ENCODE assay signal across 12 mouse cellular contexts in genomic region chrX:36884719-36885118, GRCm38 (mm10). TPM values are rescaled to one million over a fixed set of nuclear protein-coding genes. Genes with fewer than 3 reads are reported as not detected.
DNase-seq lines count a peak whose midpoint lies in the region; ATAC-seq lines count a peak whose summit lies in the region.
"Had no signal": no experiment of that assay in that cellular context is flagged by ENCODE, and none has a peak within 500 bp of the region (broad histone marks: within the 10 kb centered on the region; RNA-seq: fewer than 3 reads in every experiment).

No protein-coding gene starts in this region.

- no peak for ATAC-seq in cerebellum, adult (ENCODE audit: insufficient number of reproducible peaks, low FRiP score, low TSS enrichment)
- ATAC-seq in limb, embryonic 11.5 days (ENCODE audit: insufficient number of reproducible peaks, low FRiP score, low TSS enrichment, low read depth): no peak
- peak; percentile 57; the same call in 1 of the 2 replicates for ATAC-seq in erythroid progenitor cell, adult 5-6 weeks (replicated peaks; ENCODE audit: low FRiP score, poor library complexity, severe bottlenecking)
- ATAC-seq in activated CD4-positive, CD25-positive, alpha-beta regulatory T cell, adult 4 months: no peak
- ATAC-seq: forebrain, embryonic 14.5 days; midbrain, embryonic 13.5 days had no signal

- H3K36me3 ChIP-seq in limb, embryonic 11.5 days (ENCODE audit: control insufficient read depth, insufficient read depth, low read length): no peaks in the 10 kb centered on the region; the same call in 1 of the 2 replicates
- peaks cover 42% of the 10 kb centered on the region for H3K36me3 ChIP-seq in limb, embryonic 10.5 days

- 93% methylated on average over 1 of the region's 1 CpGs for WGBS in limb, embryonic 11.5 days
- 93% methylated on average over 1 of the region's 1 CpGs for WGBS in limb, embryonic 10.5 days

- no peaks in the 10 kb centered on the region for H3K4me1 ChIP-seq in limb, embryonic 11.5 days (ENCODE audit: control insufficient read depth, insufficient read depth, low read length)
- H3K4me1 ChIP-seq in limb, embryonic 10.5 days: no peaks in the 10 kb centered on the region
- H3K4me1 ChIP-seq: limb, embryonic 13.5 days; midbrain, embryonic 13.5 days had no signal

- H3K9ac ChIP-seq in limb, embryonic 11.5 days (ENCODE audit: low read length): no peak overlapping the region
- H3K9ac ChIP-seq: limb, embryonic 13.5 days; midbrain, embryonic 13.5 days had no signal

- no peak overlapping the region for H3K4me2 ChIP-seq in limb, embryonic 11.5 days (ENCODE audit: low read depth, severe bottlenecking)
- H3K4me2 ChIP-seq: limb, embryonic 13.5 days; midbrain, embryonic 13.5 days had no signal

- H3K27ac ChIP-seq in limb, embryonic 11.5 days (replicated peaks; ENCODE audit: low read depth, low read length): no peak overlapping the region
- H3K27ac ChIP-seq in limb, embryonic 10.5 days: no peak overlapping the region
- H3K27ac ChIP-seq: limb, embryonic 13.5 days; midbrain, embryonic 13.5 days had no signal

- H3K9me3 ChIP-seq in limb, embryonic 11.5 days (ENCODE audit: control insufficient read depth, low read length): no peaks in the 10 kb centered on the region
- H3K9me3 ChIP-seq in limb, embryonic 10.5 days (replicated peaks): no peaks in the 10 kb centered on the region
- H3K9me3 ChIP-seq: limb, embryonic 13.5 days; midbrain, embryonic 13.5 days had no signal

- peak; percentile 20 to 43 for DNase-seq in cerebellum, postnatal 10 days
- DNase-seq in limb, embryonic 11.5 days (ENCODE audit: low spot score): peak; percentile 29
- DNase-seq in limb, embryonic 10.5 days (ENCODE audit: low spot score): no peak
- DNase-seq in B cell, adult 2 months: peak; percentile 55 to 60
- no peak for DNase-seq in ovary, postnatal 10 days (ENCODE audit: low spot score)
- DNase-seq: kidney, adult 9 months had no signal

- no peaks in the 10 kb centered on the region for H3K27me3 ChIP-seq in limb, embryonic 11.5 days (ENCODE audit: control insufficient read depth, insufficient read depth, low read length)
- H3K27me3 ChIP-seq in limb, embryonic 10.5 days (ENCODE audit: low read depth, poor library complexity, severe bottlenecking): no peaks in the 10 kb centered on the region
- H3K27me3 ChIP-seq: limb, embryonic 13.5 days; midbrain, embryonic 13.5 days had no signal

- H3K4me3 ChIP-seq in limb, embryonic 11.5 days (ENCODE audit: low read depth, low read length): no peak overlapping the region
- H3K4me3 ChIP-seq in limb, embryonic 10.5 days: no peak overlapping the region
- H3K4me3 ChIP-seq: limb, embryonic 13.5 days; midbrain, embryonic 13.5 days had no signal

RNA-seq across cellular contexts. Expression of gene C330007P06Rik, which starts 10.8 kb away (rescaled TPM):
- polyA plus RNA-seq in limb, embryonic 11.5 days (2014; fragmentation: Nextera tagmentation; extraction: Ambion mirVana): 36.0 and 41.8 TPM in 2 replicates
- polyA plus RNA-seq in limb, embryonic 10.5 days (2016; fragmentation: Nextera tagmentation; extraction: Ambion mirVana): 32.0 and 32.6 TPM in 2 replicates
- total RNA-seq in erythroid progenitor cell, adult 5-6 weeks (2015; ENCODE audit: low replicate concordance): 12.3 and 31.4 TPM in 2 replicates
- total RNA-seq in erythroid progenitor cell, adult 5-6 weeks (2017; ENCODE audit: low replicate concordance): 28.6 and 39.3 TPM in 2 replicates
- polyA plus RNA-seq in activated CD4-positive, CD25-positive, alpha-beta regulatory T cell, adult 4 months (2017; shearing (Covaris generic)): 10 to 100 TPM; 27.3 to 30.0 TPM

RNA-seq across cellular contexts. Expression of gene Ube2a, which starts 11.0 kb away (rescaled TPM):
- polyA plus RNA-seq in limb, embryonic 11.5 days (2014; fragmentation: Nextera tagmentation; extraction: Ambion mirVana): 124 and 129 TPM in 2 replicates
- 125 TPM in 2 replicates for polyA plus RNA-seq in limb, embryonic 10.5 days (2016; fragmentation: Nextera tagmentation; extraction: Ambion mirVana)
- 31.4 and 78.0 TPM in 2 replicates for total RNA-seq in erythroid progenitor cell, adult 5-6 weeks (2015; ENCODE audit: low replicate concordance)
- 13.8 and 20.5 TPM in 2 replicates for total RNA-seq in erythroid progenitor cell, adult 5-6 weeks (2017; ENCODE audit: low replicate concordance)
- polyA plus RNA-seq in activated CD4-positive, CD25-positive, alpha-beta regulatory T cell, adult 4 months (2017; shearing (Covaris generic)): 100 to 1,000 TPM; 134 to 158 TPM

RNA-seq across cellular contexts. Expression of gene Nkrf, which starts 18.0 kb away (rescaled TPM):
- polyA plus RNA-seq in limb, embryonic 11.5 days (2014; fragmentation: Nextera tagmentation; extraction: Ambion mirVana): 2.6 and 2.9 TPM in 2 replicates
- polyA plus RNA-seq in limb, embryonic 10.5 days (2016; fragmentation: Nextera tagmentation; extraction: Ambion mirVana): 2.3 and 2.7 TPM in 2 replicates
- total RNA-seq in erythroid progenitor cell, adult 5-6 weeks (2015; ENCODE audit: low replicate concordance): 5.0 and 5.4 TPM in 2 replicates
- total RNA-seq in erythroid progenitor cell, adult 5-6 weeks (2017; ENCODE audit: low replicate concordance): 1.1 and 3.6 TPM in 2 replicates
- 1 to 10 TPM; 2.5 to 2.6 TPM for polyA plus RNA-seq in activated CD4-positive, CD25-positive, alpha-beta regulatory T cell, adult 4 months (2017; shearing (Covaris generic))

Comparison
In these comparisons a context has a peak if more than half of its experiments do, and no peak if none do; other contexts are left out.
1. DNase-seq: peak in cerebellum, postnatal 10 days (2 of 2), limb, embryonic 11.5 days (single experiment) and B cell, adult 2 months (2 of 2); none in limb, embryonic 10.5 days (single experiment) and ovary, postnatal 10 days (single experiment).